Mouse (Mus musculus) forebrain, embryonic 14.5 days (tissue): ENCODE measurements at regions not wholly inside any gene's neighbourhood (a gene's known extent, or its start where the extent isn't known, plus 50 kb on each side); places are given as distances from the start of the nearest gene placed in this dataset.
A peak's percentile ranks its signal among the peaks of the same experiment; 100 is the strongest.

ENCODE experiments used
- ATAC-seq: fragments of 200-750 bp; cut with Nextera tagmentation; 2 replicates; pipeline ENCODE4 v1.8.0; 2017; ENCODE audit warnings: mild to moderate bottlenecking, moderate library complexity
- DNase-seq: peaks from one replicate; pipeline ENCODE4 v3.0.0-alpha.2; 2015; ENCODE audit warnings: low spot score
- H3K27ac ChIP-seq: fragments of 300-500 bp; sonication (generic); 2 replicates; pipeline ENCODE4 v1.5.1; 2014; ENCODE audit warnings: low read depth, mild to moderate bottlenecking, control low read depth, low read length, moderate library complexity
- H3K27me3 ChIP-seq: fragments of 300-500 bp; sonication (generic); replicated peaks from 2 replicates; pipeline ENCODE4 v1.6.1; 2014; ENCODE audit warnings: low read length, control low read depth, mixed read lengths; ENCODE audit not compliant: control insufficient read depth, insufficient read depth
- H3K36me3 ChIP-seq: fragments of 300-500 bp; sonication (generic); 2 replicates; pipeline ENCODE4 v1.6.1; 2014; ENCODE audit warnings: low read length, control low read depth; ENCODE audit not compliant: control insufficient read depth, insufficient read depth
- H3K4me1 ChIP-seq: fragments of 300-500 bp; sonication (generic); 2 replicates; pipeline ENCODE4 v1.6.1; 2014; ENCODE audit warnings: antibody characterized with exemption, low read length, control low read depth; ENCODE audit not compliant: control insufficient read depth, insufficient read depth
- H3K4me2 ChIP-seq: fragments of 300-500 bp; sonication (generic); 2 replicates; pipeline ENCODE4 v1.6.1; 2014; ENCODE audit warnings: mild to moderate bottlenecking, control low read depth, low read length
- H3K4me3 ChIP-seq: fragments of 300-500 bp; sonication (generic); 2 replicates; pipeline ENCODE4 v1.5.1; 2014; ENCODE audit warnings: low read depth, low read length, control low read depth
- H3K9ac ChIP-seq: fragments of 300-500 bp; sonication (generic); 2 replicates; pipeline ENCODE4 v1.6.1; 2014; ENCODE audit warnings: mild to moderate bottlenecking, low read length, control low read depth, moderate library complexity
- H3K9me3 ChIP-seq: fragments of 300-500 bp; sonication (generic); replicated peaks from 2 replicates; pipeline ENCODE4 v1.6.1; 2016; ENCODE audit warnings: low read length, control low read depth, mixed read lengths; ENCODE audit not compliant: control insufficient read depth
- WGBS: fragments of 180-500 bp; shearing (Covaris S2); extraction: QIAGEN DNeasy Blood & Tissue Kit; methylation state at CpG from one replicate; pipeline ENCODE4 v1.1.7; 2014; 5-methylcytosine and 5-hydroxymethylcytosine counted together

GRCm38 (mm10) chr4:84001645-84002044 is 476.3 kb downstream of the Ccdc171 start:
- H3K27me3 ChIP-seq = no peaks in the 10 kb centered on the region
- H3K4me2 ChIP-seq = no peak overlapping the region
- no peaks in the 10 kb centered on the region for H3K9me3 ChIP-seq
- H3K27ac ChIP-seq = no peak overlapping the region
- no peak overlapping the region for H3K9ac ChIP-seq
- no peaks in the 10 kb centered on the region for H3K36me3 ChIP-seq
- no peaks in the 10 kb centered on the region for H3K4me1 ChIP-seq
- ATAC-seq = no peak
- no peak for DNase-seq
- WGBS = 79% methylated on average over 7 of the region's 7 CpGs
- no peak overlapping the region for H3K4me3 ChIP-seq

GRCm38 (mm10) chr4:84004055-84004778 is 478.9 kb downstream of the Ccdc171 start:
- no peak for ATAC-seq
- Histone ChIP-seq H3K9ac (no peak overlapping the region), H3K36me3 (no peaks in the 10 kb centered on the region), H3K9me3 (no peaks in the 10 kb centered on the region), H3K4me2 (no peak overlapping the region), H3K27ac (no peak overlapping the region), H3K4me1 (no peaks in the 10 kb centered on the region), H3K27me3 (no peaks in the 10 kb centered on the region), H3K4me3 (no peak overlapping the region)
- no peak for DNase-seq
- 87% methylated on average over 7 of the region's 7 CpGs for WGBS

- 64% methylated on average over 10 of the region's 10 CpGs for WGBS
- no peaks in the 10 kb centered on the region for H3K36me3 ChIP-seq
- no peaks in the 10 kb centered on the region for H3K4me1 ChIP-seq
- no peak for ATAC-seq
- H3K9me3 ChIP-seq = no peaks in the 10 kb centered on the region
- peak; percentile 22 for DNase-seq
- no peak overlapping the region for H3K4me3 ChIP-seq
- no peak overlapping the region for H3K4me2 ChIP-seq
- H3K27me3 ChIP-seq = no peaks in the 10 kb centered on the region
- H3K27ac ChIP-seq = no peak overlapping the region
- H3K9ac ChIP-seq = no peak overlapping the region
These were observed 479.5 kb downstream of the Ccdc171 start for GRCm38 (mm10) chr4:84004786-84005382.

- Histone ChIP-seq H3K27me3 (no peaks in the 10 kb centered on the region), H3K4me3 (no peak overlapping the region), H3K4me2 (no peak overlapping the region), H3K36me3 (no peaks in the 10 kb centered on the region), H3K27ac (no peak overlapping the region), H3K9me3 (no peaks in the 10 kb centered on the region), H3K9ac (no peak overlapping the region), H3K4me1 (no peaks in the 10 kb centered on the region)
- WGBS = 94% methylated on average over 6 of the region's 6 CpGs
- ATAC-seq (no peak), DNase-seq (no peak)
These were observed 486.6 kb downstream of the Ccdc171 start for GRCm38 (mm10) chr4:84011941-84012340.

GRCm38 (mm10) chr4:84015139-84015538 is 489.8 kb downstream of the Ccdc171 start:
- DNase-seq (no peak), ATAC-seq (no peak)
- H3K27me3 ChIP-seq = no peaks in the 10 kb centered on the region
- no peak overlapping the region for H3K27ac ChIP-seq
- H3K36me3 ChIP-seq = no peaks in the 10 kb centered on the region
- H3K9me3 ChIP-seq = no peaks in the 10 kb centered on the region
- no peak overlapping the region for H3K4me3 ChIP-seq
- H3K4me1 ChIP-seq = no peaks in the 10 kb centered on the region
- no peak overlapping the region for H3K9ac ChIP-seq
- H3K4me2 ChIP-seq = no peak overlapping the region
- WGBS = 92% methylated on average over 4 of the region's 4 CpGs

- Histone ChIP-seq H3K4me2 (no peak overlapping the region), H3K27ac (no peak overlapping the region), H3K4me3 (no peak overlapping the region), H3K27me3 (no peaks in the 10 kb centered on the region), H3K9me3 (no peaks in the 10 kb centered on the region), H3K36me3 (no peaks in the 10 kb centered on the region), H3K4me1 (no peaks in the 10 kb centered on the region), H3K9ac (no peak overlapping the region)
- DNase-seq = no peak
- 80% methylated on average over 8 of the region's 8 CpGs for WGBS
- ATAC-seq = no peak
These were observed 490.3 kb downstream of the Ccdc171 start for GRCm38 (mm10) chr4:84015552-84016169.

- Histone ChIP-seq H3K36me3 (no peaks in the 10 kb centered on the region), H3K4me3 (no peak overlapping the region), H3K9ac (no peak overlapping the region), H3K27ac (no peak overlapping the region), H3K27me3 (no peaks in the 10 kb centered on the region), H3K9me3 (no peaks in the 10 kb centered on the region), H3K4me1 (no peaks in the 10 kb centered on the region), H3K4me2 (no peak overlapping the region)
- WGBS = 69% methylated on average over 7 of the region's 7 CpGs
- DNase-seq (no peak), ATAC-seq (no peak)
These were observed 492.8 kb downstream of the Ccdc171 start for GRCm38 (mm10) chr4:84018135-84018534.

GRCm38 (mm10) chr4:84018774-84019173 is 493.4 kb downstream of the Ccdc171 start:
- H3K27me3 ChIP-seq = no peaks in the 10 kb centered on the region
- no peak overlapping the region for H3K9ac ChIP-seq
- no peaks in the 10 kb centered on the region for H3K36me3 ChIP-seq
- H3K9me3 ChIP-seq = no peaks in the 10 kb centered on the region
- WGBS = 74% methylated on average over 7 of the region's 7 CpGs
- H3K4me2 ChIP-seq = no peak overlapping the region
- H3K4me1 ChIP-seq = no peaks in the 10 kb centered on the region
- H3K4me3 ChIP-seq = no peak overlapping the region
- no peak for ATAC-seq
- DNase-seq = no peak
- H3K27ac ChIP-seq = no peak overlapping the region
